Mouse (Mus musculus): ENCODE results near the gene Klrg1. TPM values are rescaled to one million over a fixed set of nuclear protein-coding genes. Genes with fewer than 3 reads are reported as not detected.

Klrg1 gene
- not detected in 2 replicates for polyA plus RNA-seq (2016; fragmentation: Nextera tagmentation; extraction: Ambion mirVana)

- no peak for DNase-seq (ENCODE audit: low spot score)
- Histone ChIP-seq H3K36me3 (replicated peaks) (no peaks in the 10 kb centered on the region), H3K4me3 (no peak within 1 kb of the TSS), H3K4me1 (no peaks in the 10 kb centered on the region), H3K27ac (replicated peaks) (no peak within 1 kb of the TSS), H3K27me3 (replicated peaks; ENCODE audit: low read depth, poor library complexity, severe bottlenecking) (no peaks in the 10 kb centered on the region), H3K9me3 (no peaks in the 10 kb centered on the region)
- WGBS = 83% methylated on average over 6 of the region's 6 CpGs
Measured at GRCm38 (mm10) chr6:122282782-122283181, at the start of gene Klrg1. Gene Klrg1, minus strand, starts transcription at chr6:122282882.

GRCm38 (mm10) chr6:122325361-122325975 lies 42.8 kb upstream of the Klrg1 start:
- WGBS = 91% methylated on average over 6 of the region's 6 CpGs
- Histone ChIP-seq H3K27me3 (replicated peaks; ENCODE audit: low read depth, poor library complexity, severe bottlenecking) (no peaks in the 10 kb centered on the region), H3K27ac (replicated peaks) (no peak overlapping the region), H3K36me3 (replicated peaks) (peaks cover 99% of the 10 kb centered on the region), H3K4me3 (no peak overlapping the region), H3K9me3 (no peaks in the 10 kb centered on the region), H3K4me1 (no peaks in the 10 kb centered on the region)
- DNase-seq (ENCODE audit: low spot score) = no peak

- Histone ChIP-seq H3K9me3 (no peaks in the 10 kb centered on the region), H3K27ac (replicated peaks) (no peak overlapping the region), H3K4me1 (no peaks in the 10 kb centered on the region), H3K27me3 (replicated peaks; ENCODE audit: low read depth, poor library complexity, severe bottlenecking) (no peaks in the 10 kb centered on the region), H3K4me3 (no peak overlapping the region), H3K36me3 (replicated peaks) (peaks cover 99% of the 10 kb centered on the region)
- 97% methylated on average over 1 of the region's 1 CpGs for WGBS
- no peak for DNase-seq (ENCODE audit: low spot score)
Measured at GRCm38 (mm10) chr6:122318726-122319125, 36.0 kb upstream of the Klrg1 start.

- Histone ChIP-seq H3K9me3 (no peaks in the 10 kb centered on the region), H3K27me3 (replicated peaks; ENCODE audit: low read depth, poor library complexity, severe bottlenecking) (no peaks in the 10 kb centered on the region), H3K4me3 (peak overlapping the region; percentile 85), H3K4me1 (peaks cover 19% of the 10 kb centered on the region), H3K36me3 (replicated peaks) (peaks cover 37% of the 10 kb centered on the region), H3K27ac (replicated peaks) (no peak overlapping the region)
- no peak for DNase-seq (ENCODE audit: low spot score)
- WGBS = 70% methylated on average over 5 of the region's 5 CpGs
Measured at GRCm38 (mm10) chr6:122310187-122310820, 27.6 kb upstream of the Klrg1 start.

GRCm38 (mm10) chr6:122309446-122309960 lies 26.8 kb upstream of the Klrg1 start:
- no peak for DNase-seq (ENCODE audit: low spot score)
- Histone ChIP-seq H3K27ac (replicated peaks) (peak overlapping the region; percentile 87), H3K4me1 (peaks cover 19% of the 10 kb centered on the region), H3K9me3 (no peaks in the 10 kb centered on the region), H3K36me3 (replicated peaks) (peaks cover 29% of the 10 kb centered on the region), H3K27me3 (replicated peaks; ENCODE audit: low read depth, poor library complexity, severe bottlenecking) (no peaks in the 10 kb centered on the region), H3K4me3 (peak overlapping the region; percentile 85)
- WGBS = 15% methylated on average over 11 of the region's 11 CpGs

- peak within 1 kb of the TSS; percentile 87 for H3K27ac ChIP-seq (replicated peaks)
- under 1% methylated on average over 49 of the region's 49 CpGs for WGBS
- DNase-seq (ENCODE audit: low spot score) = peak; percentile 96
- peak within 1 kb of the TSS; percentile 85 for H3K4me3 ChIP-seq
- H3K4me1 ChIP-seq = peaks cover 19% of the 10 kb centered on the region
- peaks cover 22% of the 10 kb centered on the region for H3K36me3 ChIP-seq (replicated peaks)
- no peaks in the 10 kb centered on the region for H3K27me3 ChIP-seq (replicated peaks; ENCODE audit: low read depth, poor library complexity, severe bottlenecking)
- no peaks in the 10 kb centered on the region for H3K9me3 ChIP-seq
Measured at GRCm38 (mm10) chr6:122308505-122309393, 26.1 kb upstream of the Klrg1 start, which contains the start of gene M6pr. Gene M6pr, plus strand, starts transcription at chr6:122308720.

GRCm38 (mm10) chr6:122308136-122308504 lies 25.4 kb upstream of the Klrg1 start:
- WGBS = 74% methylated on average over 6 of the region's 6 CpGs
- Histone ChIP-seq H3K4me3 (peak overlapping the region; percentile 85; the same call in 1 of the 2 replicates), H3K27ac (replicated peaks) (peak overlapping the region; percentile 87), H3K9me3 (no peaks in the 10 kb centered on the region), H3K36me3 (replicated peaks) (peaks cover 15% of the 10 kb centered on the region), H3K4me1 (peaks cover 19% of the 10 kb centered on the region), H3K27me3 (replicated peaks; ENCODE audit: low read depth, poor library complexity, severe bottlenecking) (no peaks in the 10 kb centered on the region)
- DNase-seq (ENCODE audit: low spot score) = no peak

- H3K27me3 ChIP-seq (replicated peaks; ENCODE audit: low read depth, poor library complexity, severe bottlenecking) = no peaks in the 10 kb centered on the region
- H3K4me3 ChIP-seq = no peak overlapping the region
- no peaks in the 10 kb centered on the region for H3K9me3 ChIP-seq
- peaks cover 1% of the 10 kb centered on the region; the same call in 1 of the 2 replicates for H3K36me3 ChIP-seq (replicated peaks)
- H3K4me1 ChIP-seq = peaks cover 19% of the 10 kb centered on the region
- no peak overlapping the region for H3K27ac ChIP-seq (replicated peaks)
- no peak for DNase-seq (ENCODE audit: low spot score)
- whole genome bisulfite sequencing = 89% methylated on average over 4 of the region's 4 CpGs
Measured at GRCm38 (mm10) chr6:122306707-122307106, 24.0 kb upstream of the Klrg1 start.

GRCm38 (mm10) chr6:122304790-122305555 lies 22.3 kb upstream of the Klrg1 start:
- no peak for DNase-seq (ENCODE audit: low spot score)
- Histone ChIP-seq H3K36me3 (replicated peaks) (no peaks in the 10 kb centered on the region), H3K9me3 (no peaks in the 10 kb centered on the region), H3K4me3 (no peak overlapping the region), H3K4me1 (peaks cover 7% of the 10 kb centered on the region), H3K27ac (replicated peaks) (no peak overlapping the region), H3K27me3 (replicated peaks; ENCODE audit: low read depth, poor library complexity, severe bottlenecking) (no peaks in the 10 kb centered on the region)
- 86% methylated on average over 12 of the region's 12 CpGs for WGBS

- no peaks in the 10 kb centered on the region for H3K9me3 ChIP-seq
- H3K27ac ChIP-seq (replicated peaks) = no peak overlapping the region
- no peaks in the 10 kb centered on the region for H3K36me3 ChIP-seq (replicated peaks)
- H3K27me3 ChIP-seq (replicated peaks; ENCODE audit: low read depth, poor library complexity, severe bottlenecking) = no peaks in the 10 kb centered on the region
- DNase-seq (ENCODE audit: low spot score) = peak; percentile 86
- no peak overlapping the region for H3K4me3 ChIP-seq
- WGBS = 34% methylated on average over 6 of the region's 6 CpGs
- peaks cover 6% of the 10 kb centered on the region for H3K4me1 ChIP-seq
Measured at GRCm38 (mm10) chr6:122304355-122304754, 21.7 kb upstream of the Klrg1 start.

GRCm38 (mm10) chr6:122303526-122303925 lies 20.8 kb upstream of the Klrg1 start:
- DNase-seq (ENCODE audit: low spot score) = no peak

GRCm38 (mm10) chr6:122302661-122303060 lies 20.0 kb upstream of the Klrg1 start:
- Histone ChIP-seq H3K27ac (replicated peaks) (no peak overlapping the region), H3K4me1 (peaks cover 12% of the 10 kb centered on the region), H3K4me3 (no peak overlapping the region), H3K9me3 (no peaks in the 10 kb centered on the region), H3K27me3 (replicated peaks; ENCODE audit: low read depth, poor library complexity, severe bottlenecking) (no peaks in the 10 kb centered on the region), H3K36me3 (replicated peaks) (no peaks in the 10 kb centered on the region)
- no peak for DNase-seq (ENCODE audit: low spot score)
- WGBS = 82% methylated on average over 4 of the region's 4 CpGs

More at GRCm38 (mm10) chr6:122303526-122303925, 20.8 kb upstream of the Klrg1 start:
- Histone ChIP-seq H3K4me3 (no peak overlapping the region), H3K9me3 (no peaks in the 10 kb centered on the region), H3K4me1 (peaks cover 5% of the 10 kb centered on the region; the same call in 1 of the 2 replicates), H3K27ac (replicated peaks) (0 out of 2 replicates have a peak overlapping the region, but pooled peaks have one; percentile 19), H3K27me3 (replicated peaks; ENCODE audit: low read depth, poor library complexity, severe bottlenecking) (no peaks in the 10 kb centered on the region), H3K36me3 (replicated peaks) (no peaks in the 10 kb centered on the region)
- 85% methylated on average over 9 of the region's 9 CpGs for WGBS

Measured in embryonic facial prominence, embryonic 10.5 days (tissue).